Mouse (Mus musculus) heart, embryonic 10.5 days (tissue): ENCODE measurements around the gene Bad. TPM values are rescaled to one million over a fixed set of nuclear protein-coding genes. Genes with fewer than 3 reads are reported as not detected.

Experiments
- DNase-seq: peaks from one replicate; pipeline ENCODE4 v3.0.0-alpha.2; 2017; ENCODE audit warnings: low spot score
- H3K27ac ChIP-seq: fragments of 300-500 bp; sonication (generic); 2 replicates; pipeline ENCODE4 v1.5.1; 2016; ENCODE audit warnings: mild to moderate bottlenecking
- H3K27me3 ChIP-seq: fragments of 300-500 bp; sonication (generic); 2 replicates; pipeline ENCODE4 v1.6.1; 2016; ENCODE audit warnings: mild to moderate bottlenecking; ENCODE audit not compliant: poor library complexity, insufficient read depth, severe bottlenecking
- H3K36me3 ChIP-seq: fragments of 300-500 bp; sonication (generic); 2 replicates; pipeline ENCODE4 v1.6.1; 2016; ENCODE audit warnings: mild to moderate bottlenecking, moderate library complexity
- H3K4me1 ChIP-seq: fragments of 300-500 bp; sonication (generic); 2 replicates; pipeline ENCODE4 v1.6.1; 2016; ENCODE audit warnings: mild to moderate bottlenecking
- H3K4me3 ChIP-seq: fragments of 300-500 bp; sonication (generic); 2 replicates; pipeline ENCODE4 v1.5.1; 2016; ENCODE audit warnings: mild to moderate bottlenecking, moderate library complexity
- H3K9me3 ChIP-seq: fragments of 300-500 bp; sonication (generic); 2 replicates; pipeline ENCODE4 v1.6.1; 2016; ENCODE audit warnings: mild to moderate bottlenecking, moderate library complexity
- WGBS: fragments of 180-500 bp; shearing (Covaris S2); methylation state at CpG from one replicate; pipeline ENCODE4 v1.1.7; 2016; 5-methylcytosine and 5-hydroxymethylcytosine counted together
- polyA plus RNA-seq: library from polyadenylated mRNA; unstranded; fragments of >200 nt; fragmentation: Nextera tagmentation; extraction: Ambion mirVana; gene quantifications from 2 replicates; pipeline ENCODE4 v1.2.1, GENCODE M21; 2016

Bad gene
- polyA plus RNA-seq, 1 experiment from 2014 or later = 61.3 TPM

DNA sequence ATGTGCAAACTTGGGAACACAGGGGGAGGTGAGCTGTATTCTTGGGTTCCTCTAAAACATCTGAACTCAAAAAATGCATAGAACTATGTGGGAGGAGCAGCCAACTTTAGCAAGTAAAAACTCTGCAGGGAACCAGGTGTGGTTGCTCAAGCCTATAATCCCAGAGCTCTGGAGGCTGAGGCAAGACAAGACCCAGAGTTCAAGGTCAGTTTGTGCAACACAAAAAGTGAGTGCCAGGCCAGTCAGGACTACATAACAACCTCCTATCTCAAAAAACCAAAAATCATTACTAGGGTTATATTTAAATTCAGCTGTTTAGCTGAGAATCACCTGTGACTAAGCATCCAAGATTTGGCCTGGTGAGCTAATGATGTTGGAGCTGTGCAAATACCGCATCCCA, 9.6 kb upstream of the Bad start:
- Histone ChIP-seq H3K27ac (no peak overlapping the region), H3K9me3 (no peaks in the 10 kb centered on the region), H3K4me1 (peaks cover 22% of the 10 kb centered on the region), H3K36me3 (no peaks in the 10 kb centered on the region), H3K27me3 (peaks cover 92% of the 10 kb centered on the region), H3K4me3 (no peak overlapping the region)
- 49% methylated on average over 1 of the region's 1 CpGs for WGBS
- DNase-seq = no peak

DNA sequence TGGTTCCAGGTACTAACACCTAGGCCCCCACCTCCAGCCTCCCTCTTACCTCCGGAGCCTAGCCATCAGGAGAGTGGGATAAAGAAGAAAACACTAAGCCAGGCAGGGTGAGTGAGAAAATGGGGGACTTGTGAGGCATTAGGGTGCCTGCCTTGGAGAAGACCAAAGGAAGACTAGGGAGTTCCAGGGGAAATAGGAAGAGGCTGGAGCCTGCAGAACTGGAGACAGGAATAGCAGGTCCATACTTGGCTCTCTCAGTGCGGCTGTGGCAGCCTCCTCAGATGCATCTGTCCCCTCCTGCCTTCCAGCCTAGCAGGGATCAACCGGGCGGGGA, 8.6 kb upstream of the Bad start:
- Histone ChIP-seq H3K27me3 (peaks cover 87% of the 10 kb centered on the region), H3K9me3 (no peaks in the 10 kb centered on the region), H3K36me3 (no peaks in the 10 kb centered on the region), H3K4me3 (peak overlapping the region; percentile 60), H3K27ac (no peak overlapping the region), H3K4me1 (peaks cover 20% of the 10 kb centered on the region)
- WGBS = 27% methylated on average over 4 of the region's 4 CpGs
- DNase-seq = no peak

- WGBS = 5% methylated on average over 58 of the region's 58 CpGs
- no peaks in the 10 kb centered on the region for H3K9me3 ChIP-seq
- peaks cover 86% of the 10 kb centered on the region for H3K27me3 ChIP-seq
- H3K4me3 ChIP-seq = peak overlapping the region; percentile 60
- H3K4me1 ChIP-seq = peaks cover 21% of the 10 kb centered on the region
- no peaks in the 10 kb centered on the region for H3K36me3 ChIP-seq
- peak overlapping the region; percentile 63; the same call in 1 of the 2 replicates for H3K27ac ChIP-seq
- DNase-seq = no peak
Measured at GRCm38 (mm10) chr19:6933436-6934194, 8.0 kb upstream of the Bad start.

- 9% methylated on average over 23 of the region's 23 CpGs for WGBS
- H3K36me3 ChIP-seq = no peaks in the 10 kb centered on the region
- H3K9me3 ChIP-seq = no peaks in the 10 kb centered on the region
- H3K4me3 ChIP-seq = peak within 1 kb of the TSS; percentile 60
- peak within 1 kb of the TSS; percentile 63; the same call in 1 of the 2 replicates for H3K27ac ChIP-seq
- no peak for DNase-seq
- H3K27me3 ChIP-seq = peaks cover 86% of the 10 kb centered on the region
- peaks cover 21% of the 10 kb centered on the region for H3K4me1 ChIP-seq
Measured at GRCm38 (mm10) chr19:6934195-6934977, 7.3 kb upstream of the Bad start, which contains the start of gene Kcnk4. Kcnk4 (minus strand) TSS chr19:6934515.

GRCm38 (mm10) chr19:6936299-6936698, 5.4 kb upstream of the Bad start:
- no peak overlapping the region for H3K27ac ChIP-seq
- no peaks in the 10 kb centered on the region for H3K9me3 ChIP-seq
- H3K4me1 ChIP-seq = peaks cover 38% of the 10 kb centered on the region
- WGBS = 17% methylated on average over 3 of the region's 3 CpGs
- H3K4me3 ChIP-seq = no peak overlapping the region
- no peak for DNase-seq
- H3K27me3 ChIP-seq = peaks cover 79% of the 10 kb centered on the region
- H3K36me3 ChIP-seq = no peaks in the 10 kb centered on the region

- 75% methylated on average over 16 of the region's 16 CpGs for WGBS
- DNase-seq = no peak
- no peaks in the 10 kb centered on the region for H3K9me3 ChIP-seq
Measured at GRCm38 (mm10) chr19:6937541-6938465, 3.9 kb upstream of the Bad start.

DNA sequence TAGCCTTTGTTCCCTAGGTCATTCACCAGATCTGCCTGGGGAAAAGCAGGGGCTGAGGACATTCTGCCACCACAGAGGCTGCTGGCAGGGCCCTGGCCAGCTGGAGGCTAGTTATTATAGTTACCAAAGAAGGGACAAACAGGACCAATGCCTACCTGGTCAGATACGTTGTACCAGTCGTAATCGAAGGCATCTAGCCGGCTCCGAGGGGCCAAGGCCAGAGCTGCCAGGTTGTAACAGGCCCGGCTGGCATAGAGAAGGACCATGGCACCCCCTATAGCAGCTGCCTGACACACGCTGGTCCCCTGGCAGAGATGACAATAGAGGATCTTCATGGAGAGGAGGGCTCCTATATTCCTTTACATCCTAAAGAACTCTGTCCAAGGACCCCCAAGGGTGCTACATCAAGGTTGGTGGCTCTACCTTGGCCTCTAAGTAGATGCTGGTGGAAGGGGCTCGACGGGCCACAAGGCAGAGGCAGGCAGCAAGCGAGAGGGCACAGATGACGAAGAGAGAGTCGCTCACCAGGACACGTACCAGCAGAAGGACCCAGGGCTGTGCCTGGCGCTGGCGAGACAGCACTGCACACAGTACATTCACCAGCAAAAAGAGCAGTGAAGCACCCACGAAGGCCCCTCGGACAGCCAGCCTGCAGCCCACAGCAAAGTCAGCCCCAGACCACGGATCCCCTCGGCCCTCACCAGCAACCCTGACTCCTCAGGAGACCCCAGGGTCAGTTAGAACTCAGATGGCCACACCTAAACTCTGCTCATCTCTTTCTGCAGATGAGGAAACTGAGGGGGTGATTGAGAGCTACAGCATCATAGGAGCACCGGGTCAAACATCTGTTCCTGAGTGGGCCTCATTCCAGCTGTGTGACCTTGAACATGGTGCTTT, 2.3 kb upstream of the Bad start:
- DNase-seq = no peak
- peaks cover 42% of the 10 kb centered on the region for H3K4me1 ChIP-seq
- no peak overlapping the region for H3K4me3 ChIP-seq
- peaks cover 49% of the 10 kb centered on the region for H3K27me3 ChIP-seq
- H3K27ac ChIP-seq = no peak overlapping the region
- H3K36me3 ChIP-seq = no peaks in the 10 kb centered on the region
- WGBS = 86% methylated on average over 20 of the region's 20 CpGs
- no peaks in the 10 kb centered on the region for H3K9me3 ChIP-seq

More at GRCm38 (mm10) chr19:6937541-6938465, 3.9 kb upstream of the Bad start:
- H3K27ac ChIP-seq = no peak overlapping the region
- H3K4me3 ChIP-seq = no peak overlapping the region
- no peaks in the 10 kb centered on the region for H3K36me3 ChIP-seq
- H3K4me1 ChIP-seq = peaks cover 52% of the 10 kb centered on the region
- peaks cover 64% of the 10 kb centered on the region for H3K27me3 ChIP-seq

DNA sequence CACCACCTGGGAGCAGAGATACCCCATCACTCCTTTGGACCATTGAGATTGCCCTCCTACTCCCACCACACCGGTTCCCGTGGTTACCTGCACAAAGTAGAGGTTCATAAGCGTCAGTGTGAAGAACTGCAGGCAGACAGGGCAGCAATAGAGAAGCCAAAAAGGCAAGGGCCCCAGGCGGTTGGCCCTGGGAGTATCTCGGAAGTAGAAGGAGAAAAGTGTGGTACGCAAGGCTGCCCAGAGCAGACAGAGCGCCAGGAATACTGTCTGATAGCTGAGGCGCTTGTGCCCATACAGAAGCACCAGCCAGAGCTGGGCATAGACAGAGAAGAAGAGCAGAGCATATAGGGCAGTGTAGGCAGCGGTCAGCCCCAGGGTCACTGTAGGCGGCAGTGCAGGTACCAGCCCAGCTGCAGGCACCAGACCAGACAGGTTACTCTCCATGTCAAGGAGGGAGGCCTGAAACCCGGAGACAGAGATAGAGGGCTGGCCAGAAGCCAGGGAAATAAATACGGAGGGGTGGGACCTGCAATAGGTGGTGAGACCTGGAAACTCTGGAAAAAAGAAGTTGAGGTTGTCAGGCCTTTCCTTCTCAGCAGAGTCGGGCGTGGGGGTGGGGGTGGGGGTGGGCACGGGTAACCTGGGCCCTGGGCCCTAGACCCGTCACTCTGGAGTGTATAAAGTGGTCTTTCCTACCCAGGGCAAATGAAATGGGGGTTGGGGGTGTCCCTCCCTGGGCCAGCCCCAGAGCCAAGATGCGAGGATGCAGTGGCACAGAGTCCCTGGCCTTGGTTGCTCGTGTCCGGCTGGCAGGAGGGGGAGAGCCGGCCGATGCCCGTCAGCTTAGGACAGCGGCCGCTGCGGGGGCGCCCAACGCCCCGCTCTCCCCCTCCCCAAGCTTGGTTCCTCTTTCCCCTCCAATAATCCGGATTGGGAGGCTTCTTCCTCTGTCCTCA, 987 bp upstream of the Bad start:
- WGBS = 21% methylated on average over 29 of the region's 29 CpGs

DNA sequence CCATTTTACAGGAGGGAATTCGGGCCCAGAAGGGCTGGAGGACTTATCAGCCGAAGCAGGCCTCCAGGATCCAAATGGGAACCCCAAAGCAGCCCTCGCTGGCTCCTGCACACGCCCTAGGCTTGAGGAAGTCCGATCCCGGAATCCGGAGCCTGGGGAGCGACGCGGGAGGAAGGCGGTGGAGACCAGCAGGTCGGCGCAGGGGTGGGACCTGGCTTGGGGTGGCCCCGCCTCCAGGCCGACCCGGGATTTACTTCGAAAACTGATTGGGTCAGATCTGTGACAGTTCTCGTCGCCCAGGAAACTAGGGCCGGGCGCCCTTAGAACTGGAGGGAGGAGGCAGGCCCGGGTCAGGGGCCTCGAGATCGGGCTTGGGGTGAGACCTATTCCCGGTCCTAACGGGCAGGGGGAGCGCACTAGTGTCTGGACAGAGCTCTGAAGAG, 609 bp downstream of the Bad start, which contains the start of gene Gpr137:
TSS of gene Gpr137 (minus strand) at position 232 of the 443 bp plus-strand sequence.
- peaks cover 28% of the 10 kb centered on the region for H3K27me3 ChIP-seq
- H3K36me3 ChIP-seq = peaks cover 16% of the 10 kb centered on the region
- WGBS = 0% methylated on average over 27 of the region's 27 CpGs
- H3K27ac ChIP-seq = peak within 1 kb of the TSS; percentile 96
- H3K9me3 ChIP-seq = no peaks in the 10 kb centered on the region
- peaks cover 39% of the 10 kb centered on the region for H3K4me1 ChIP-seq
- peak within 1 kb of the TSS; percentile 88 for H3K4me3 ChIP-seq
- peak; percentile 98 for DNase-seq

More for the DNA sequence above, 987 bp upstream of the Bad start:
- Histone ChIP-seq H3K9me3 (no peaks in the 10 kb centered on the region), H3K27me3 (peaks cover 36% of the 10 kb centered on the region), H3K4me3 (peak overlapping the region; percentile 88), H3K4me1 (peaks cover 39% of the 10 kb centered on the region), H3K27ac (peak overlapping the region; percentile 96), H3K36me3 (peaks cover 8% of the 10 kb centered on the region; the same call in 1 of the 2 replicates)
- no peak for DNase-seq

- H3K9me3 ChIP-seq = no peaks in the 10 kb centered on the region
- WGBS = 33% methylated on average over 5 of the region's 5 CpGs
- peaks cover 16% of the 10 kb centered on the region for H3K36me3 ChIP-seq
- peaks cover 38% of the 10 kb centered on the region for H3K4me1 ChIP-seq
- no peak for DNase-seq
- peak overlapping the region; percentile 96 for H3K27ac ChIP-seq
- H3K27me3 ChIP-seq = peaks cover 25% of the 10 kb centered on the region
- peak overlapping the region; percentile 88 for H3K4me3 ChIP-seq
Measured at GRCm38 (mm10) chr19:6942764-6943163, 1.1 kb downstream of the Bad start.

DNA sequence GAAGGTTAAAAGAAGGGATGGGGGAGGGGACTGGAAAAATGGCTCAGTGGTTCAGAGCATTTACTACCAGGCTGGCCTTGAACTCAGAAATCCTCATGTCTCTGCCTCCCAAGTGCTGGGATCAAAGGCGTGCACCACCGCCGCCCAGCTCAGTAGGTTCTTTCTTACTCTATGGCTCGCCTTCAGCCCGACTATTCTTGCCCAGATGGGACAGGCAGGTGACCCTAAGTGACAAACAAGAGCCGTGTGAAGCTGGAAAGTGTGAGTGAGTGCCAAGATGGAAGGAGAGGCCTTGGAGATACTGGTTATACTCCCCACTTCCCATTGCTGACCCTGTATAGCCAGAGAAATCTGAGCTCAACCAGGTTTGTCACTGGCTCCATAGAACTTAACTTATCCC, 2.0 kb downstream of the Bad start:
- Histone ChIP-seq H3K27ac (no peak overlapping the region), H3K27me3 (peaks cover 17% of the 10 kb centered on the region; the same call in 1 of the 2 replicates), H3K4me1 (peaks cover 34% of the 10 kb centered on the region), H3K36me3 (peaks cover 20% of the 10 kb centered on the region), H3K4me3 (no peak overlapping the region), H3K9me3 (no peaks in the 10 kb centered on the region)
- no peak for DNase-seq
- WGBS = 91% methylated on average over 6 of the region's 6 CpGs
